Mouse (Mus musculus) kidney, adult 2 months (tissue): ENCODE results near the gene Fbxw11. TPM values are rescaled to one million over a fixed set of nuclear protein-coding genes. Genes with fewer than 3 reads are reported as not detected.

Experiments
- DNase-seq: peaks from one replicate; pipeline ENCODE4 v3.0.0; 2021
- H3K27ac ChIP-seq: fragments of 200-500 bp; 2 replicates; pipeline ENCODE4 v1.5.1; 2012; ENCODE audit warnings: low read depth, low read length, control low read depth, inconsistent platforms; ENCODE audit not compliant: insufficient read depth
- H3K27me3 ChIP-seq: fragments of 200-500 bp; replicated peaks from 2 replicates; pipeline ENCODE4 v1.6.1; 2012; ENCODE audit warnings: mild to moderate bottlenecking, moderate library complexity, low read length, inconsistent platforms; ENCODE audit not compliant: control insufficient read depth, insufficient read depth
- H3K36me3 ChIP-seq: fragments of 200-500 bp; 2 replicates; pipeline ENCODE4 v1.6.1; 2012; ENCODE audit warnings: mild to moderate bottlenecking, moderate library complexity, low read length, inconsistent platforms; ENCODE audit not compliant: control insufficient read depth, insufficient read depth
- H3K4me1 ChIP-seq: fragments of 200-500 bp; 2 replicates; pipeline ENCODE4 v1.6.1; 2011; ENCODE audit warnings: low read length; ENCODE audit not compliant: control insufficient read depth, insufficient read depth
- H3K4me3 ChIP-seq: fragments of 200-500 bp; 2 replicates; pipeline ENCODE4 v1.5.1; 2011; ENCODE audit warnings: mild to moderate bottlenecking, low read depth, low read length, control low read depth; ENCODE audit not compliant: insufficient read depth
- CTCF ChIP-seq: fragments of 200-500 bp; conservative IDR thresholded peaks from 2 replicates; pipeline ENCODE4 v1.5.1; 2011; ENCODE audit warnings: low read depth, mild to moderate bottlenecking, control low read depth, low read length, moderate library complexity, mixed read lengths; ENCODE audit not compliant: insufficient read depth, insufficient read length
- POLR2A ChIP-seq: fragments of 200-500 bp; IDR thresholded peaks from one replicate; pipeline ENCODE4 v1.6.1; 2011; ENCODE audit warnings: low read depth, low read length, control low read depth
- WGBS: fragments of 180-500 bp; shearing (Covaris S2); methylation state at CpG from one replicate; pipeline ENCODE4 v1.1.7; 2018; 5-methylcytosine and 5-hydroxymethylcytosine counted together
- polyA plus RNA-seq: library from polyadenylated mRNA; depleted of rRNA; stranded (reverse); fragments of >200 nt; gene quantifications from 2 replicates; pipeline ENCODE4 v1.2.3, GENCODE M21; 2012; rRNA removed

Fbxw11 gene
- polyA plus RNA-seq = 62.2 and 63.7 TPM in 2 replicates

DNA sequence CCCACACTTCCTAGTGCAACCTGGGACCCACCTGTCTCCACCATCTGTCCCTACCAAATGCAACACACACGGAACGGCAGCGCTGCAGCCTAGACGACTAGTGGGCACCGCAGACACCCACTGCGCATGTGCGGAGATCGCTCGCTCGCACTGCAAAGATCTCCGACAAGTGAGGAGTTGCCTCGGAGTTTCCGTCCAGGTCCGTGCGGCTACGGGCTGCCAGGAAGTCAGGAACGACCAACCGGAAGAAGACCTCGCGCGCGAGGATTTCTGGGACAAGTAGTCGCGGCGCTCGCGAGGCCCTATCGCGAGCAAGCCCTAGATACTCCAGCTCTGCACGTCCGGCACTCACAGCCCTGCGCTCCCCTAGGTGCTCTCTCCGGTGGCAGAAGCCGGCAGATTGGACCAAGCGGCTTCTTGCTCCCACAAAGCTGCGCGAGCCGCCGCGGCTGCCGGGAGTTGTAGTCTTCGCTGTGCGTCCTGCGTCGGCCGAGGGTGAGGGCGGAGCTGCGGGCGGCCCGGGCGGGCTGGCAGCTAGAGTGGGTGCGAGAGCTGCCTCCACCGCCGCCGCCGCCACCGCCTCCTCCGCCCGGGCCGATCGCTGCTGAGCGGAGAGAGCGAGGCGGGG lies at the start of gene Fbxw11:
Gene Fbxw11, plus strand, starts transcription at position 476 of the 628 bp plus-strand sequence.
- DNase-seq = peak; percentile 98
- under 1% methylated on average over 64 of the region's 64 CpGs for WGBS
- H3K4me1 ChIP-seq = peaks cover 11% of the 10 kb centered on the region; the same call in 1 of the 2 replicates
- H3K36me3 ChIP-seq = no peaks in the 10 kb centered on the region
- peak within 1 kb of the TSS; percentile 79 for H3K4me3 ChIP-seq
- H3K27me3 ChIP-seq = no peaks in the 10 kb centered on the region
- no peak for TF ChIP-seq CTCF
- peak; percentile 75 for TF ChIP-seq POLR2A
- H3K27ac ChIP-seq = peak within 1 kb of the TSS; percentile 94

- TF ChIP-seq CTCF = no peak
- no peak for TF ChIP-seq POLR2A
- H3K4me1 ChIP-seq = no peaks in the 10 kb centered on the region
- 84% methylated on average over 7 of the region's 7 CpGs for WGBS
- no peak overlapping the region for H3K4me3 ChIP-seq
- H3K27me3 ChIP-seq = no peaks in the 10 kb centered on the region
- no peak for DNase-seq
- no peak overlapping the region for H3K27ac ChIP-seq
- no peaks in the 10 kb centered on the region for H3K36me3 ChIP-seq
Measured at GRCm38 (mm10) chr11:32593081-32593480, 49.4 kb upstream of the Fbxw11 start.

DNA sequence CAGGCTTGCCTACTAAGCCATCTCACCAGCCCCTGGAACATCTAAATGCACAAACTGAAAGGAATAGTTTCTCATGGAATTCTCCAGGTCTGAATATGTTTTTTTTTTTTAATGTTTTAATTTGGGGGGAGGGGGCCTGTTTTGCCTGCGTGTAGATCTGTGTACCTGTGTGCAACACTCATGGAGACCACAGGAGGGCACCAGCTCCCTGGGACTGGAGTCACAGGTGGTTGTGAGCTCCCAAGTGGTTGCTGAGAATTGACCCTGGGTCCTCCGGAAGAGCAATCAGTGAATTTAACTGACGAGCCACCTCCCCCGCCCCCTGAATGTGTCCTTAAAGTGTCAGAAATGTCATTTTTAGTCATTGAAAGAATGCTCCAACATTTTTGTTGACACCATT lies 48.4 kb upstream of the Fbxw11 start:
- WGBS = 96% methylated on average over 4 of the region's 4 CpGs
- Histone ChIP-seq H3K36me3 (no peaks in the 10 kb centered on the region), H3K27me3 (no peaks in the 10 kb centered on the region), H3K27ac (no peak overlapping the region), H3K4me1 (peaks cover 3% of the 10 kb centered on the region; the same call in 1 of the 2 replicates), H3K4me3 (no peak overlapping the region)
- TF ChIP-seq POLR2A (no peak), CTCF (0 out of 2 replicates have a peak, but pooled peaks have one; percentile 29)
- DNase-seq = no peak

DNA sequence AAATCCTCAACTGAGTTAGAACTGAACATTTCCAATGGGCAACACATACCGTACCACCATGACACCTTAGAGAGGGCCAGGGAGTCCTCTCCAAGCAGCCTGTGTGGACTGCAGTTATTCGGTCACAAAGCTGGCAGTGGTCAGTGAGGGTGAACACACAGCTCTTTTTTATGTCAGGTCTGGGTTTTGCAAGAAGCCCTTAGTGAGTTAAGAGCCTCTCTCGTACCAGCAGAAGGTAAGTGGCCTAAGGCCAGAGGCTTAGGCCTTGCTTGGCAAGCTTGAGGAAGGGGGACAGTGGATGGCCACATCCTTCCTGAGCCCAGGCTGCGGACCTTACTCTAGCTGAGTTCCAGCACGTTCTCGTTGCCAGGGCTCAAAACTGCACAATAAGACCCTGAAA lies 42.2 kb upstream of the Fbxw11 start:
- Histone ChIP-seq H3K4me1 (peaks cover 7% of the 10 kb centered on the region), H3K27ac (no peak overlapping the region), H3K4me3 (no peak overlapping the region), H3K36me3 (no peaks in the 10 kb centered on the region), H3K27me3 (no peaks in the 10 kb centered on the region)
- DNase-seq = no peak
- 94% methylated on average over 6 of the region's 6 CpGs for WGBS
- TF ChIP-seq CTCF (no peak), POLR2A (no peak)

DNA sequence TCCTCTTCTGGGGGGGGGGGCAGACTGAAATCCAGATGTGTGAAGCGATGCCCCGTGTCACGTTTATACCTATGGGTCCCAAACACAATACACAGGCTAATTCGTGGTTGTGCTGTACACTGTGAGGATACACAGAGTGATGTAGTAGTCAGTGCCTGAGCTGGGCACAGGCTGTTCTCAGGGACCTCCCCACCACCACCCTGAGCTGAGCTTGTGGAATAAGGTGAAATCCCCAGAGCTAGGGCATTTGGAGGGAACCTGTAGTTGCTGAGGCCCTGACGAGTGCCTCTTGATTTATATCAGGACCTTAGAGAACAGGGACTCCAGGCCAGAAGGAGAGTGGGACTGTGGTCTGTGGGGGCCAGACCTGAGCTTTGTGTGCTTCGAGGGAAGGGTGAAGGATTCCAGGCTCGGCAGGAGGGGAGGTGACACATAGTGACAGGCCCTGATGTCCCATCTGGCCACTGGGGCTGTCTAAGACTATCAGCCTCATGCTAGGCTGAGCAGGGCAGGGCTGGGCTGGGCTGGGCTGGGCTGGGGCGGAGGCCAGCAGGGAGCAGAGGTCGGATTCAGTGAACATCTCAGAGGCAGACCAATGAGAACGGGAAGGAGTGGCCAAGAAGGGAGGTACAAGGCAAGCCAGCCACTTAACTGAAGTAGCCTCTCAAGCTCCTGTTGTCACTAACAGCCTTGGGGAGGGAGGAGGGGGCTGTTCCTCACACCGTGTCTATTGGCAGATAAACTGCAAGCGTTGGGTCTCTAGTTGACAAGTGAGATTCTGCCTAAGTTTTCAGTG lies 40.8 kb upstream of the Fbxw11 start:
- DNase-seq = peak; percentile 70
- WGBS = 41% methylated on average over 12 of the region's 12 CpGs
- Histone ChIP-seq H3K36me3 (no peaks in the 10 kb centered on the region), H3K4me3 (no peak overlapping the region), H3K27me3 (no peaks in the 10 kb centered on the region), H3K27ac (0 out of 2 replicates have a peak overlapping the region, but pooled peaks have one; percentile 1), H3K4me1 (peaks cover 10% of the 10 kb centered on the region)
- no peak for TF ChIP-seq POLR2A
- no peak for TF ChIP-seq CTCF

DNA sequence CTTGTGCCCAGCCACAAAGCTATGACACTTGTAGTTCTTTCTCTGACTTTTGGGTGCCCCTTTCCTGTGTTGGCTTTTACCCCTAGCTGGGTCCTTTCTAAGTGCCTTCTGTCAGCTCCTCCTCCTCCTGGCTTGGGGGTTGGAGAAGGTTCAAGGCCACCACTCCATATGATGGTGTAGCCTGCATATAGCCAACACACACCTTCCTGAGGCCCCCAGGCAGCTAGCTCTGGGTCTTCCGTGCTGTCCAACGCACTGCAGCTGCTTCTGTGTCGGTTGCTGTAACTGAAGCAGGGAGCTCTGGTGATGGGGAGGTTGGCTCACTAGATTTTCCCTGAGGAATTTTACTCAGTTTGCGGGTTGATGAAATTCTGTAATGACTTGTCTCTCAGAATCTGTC lies 37.9 kb upstream of the Fbxw11 start:
- DNase-seq = no peak
- WGBS = 55% methylated on average over 4 of the region's 4 CpGs
- peak overlapping the region; percentile 92 for H3K27ac ChIP-seq

More for the DNA sequence above, 37.9 kb upstream of the Fbxw11 start:
- Histone ChIP-seq H3K36me3 (no peaks in the 10 kb centered on the region), H3K27me3 (no peaks in the 10 kb centered on the region), H3K4me3 (no peak overlapping the region), H3K4me1 (peaks cover 3% of the 10 kb centered on the region)
- TF ChIP-seq POLR2A (no peak), CTCF (no peak)
